Mouse (Mus musculus): Measurements from ENCODE around the gene Zfp36. TPM values are rescaled to one million over a fixed set of nuclear protein-coding genes. Genes with fewer than 3 reads are reported as not detected.

Gene Zfp36
- polyA plus RNA-seq, 1 experiment from 2014 or later, result 4.5 TPM

- WGBS, result 83% methylated on average over 3 of the region's 3 CpGs
- Histone ChIP-seq H3K36me3 (ENCODE audit: poor library complexity, severe bottlenecking) (peaks cover 7% of the 10 kb centered on the region), H3K4me3 (no peak overlapping the region)
Measured at GRCm38 (mm10) chr7:28347746-28348145, 32.3 kb downstream of the Zfp36 start.

GRCm38 (mm10) chr7:28344637-28345036 is 35.4 kb downstream of the Zfp36 start:
- no peak overlapping the region for H3K9ac ChIP-seq
- H3K27me3 ChIP-seq, result no peaks in the 10 kb centered on the region
- H3K4me1 ChIP-seq, result peaks cover 2% of the 10 kb centered on the region; the same call in 1 of the 2 replicates
- no peak overlapping the region for H3K4me2 ChIP-seq
- WGBS, result 7% methylated on average over 4 of the region's 4 CpGs
- H3K4me3 ChIP-seq, result no peak overlapping the region
- ATAC-seq, result peak; percentile 36; the same call in 1 of the 2 replicates
- no peak overlapping the region for H3K27ac ChIP-seq
- H3K9me3 ChIP-seq (replicated peaks), result no peaks in the 10 kb centered on the region
- H3K36me3 ChIP-seq (ENCODE audit: poor library complexity, severe bottlenecking), result no peaks in the 10 kb centered on the region

More at GRCm38 (mm10) chr7:28347746-28348145, 32.3 kb downstream of the Zfp36 start:
- Histone ChIP-seq H3K9me3 (replicated peaks) (no peaks in the 10 kb centered on the region), H3K4me1 (peaks cover 20% of the 10 kb centered on the region), H3K27me3 (no peaks in the 10 kb centered on the region), H3K9ac (0 out of 2 replicates have a peak overlapping the region, but pooled peaks have one; percentile 8), H3K4me2 (no peak overlapping the region), H3K27ac (no peak overlapping the region)
- no peak for ATAC-seq

- 45% methylated on average over 7 of the region's 7 CpGs for WGBS
- H3K27ac ChIP-seq, result no peak overlapping the region
- H3K27me3 ChIP-seq, result no peaks in the 10 kb centered on the region
- H3K4me3 ChIP-seq, result no peak overlapping the region
- peaks cover 14% of the 10 kb centered on the region for H3K4me1 ChIP-seq
- 0 out of 2 replicates have a peak, but pooled peaks cover under 1% of the 10 kb centered on the region for H3K36me3 ChIP-seq (ENCODE audit: poor library complexity, severe bottlenecking)
- no peak overlapping the region for H3K4me2 ChIP-seq
- no peaks in the 10 kb centered on the region for H3K9me3 ChIP-seq (replicated peaks)
- ATAC-seq, result no peak
- no peak overlapping the region for H3K9ac ChIP-seq
Measured at GRCm38 (mm10) chr7:28341381-28341780, 38.7 kb downstream of the Zfp36 start.

GRCm38 (mm10) chr7:28339213-28339917 is 40.7 kb downstream of the Zfp36 start:
- H3K9me3 ChIP-seq (replicated peaks), result no peaks in the 10 kb centered on the region
- peak overlapping the region; percentile 90 for H3K4me2 ChIP-seq
- ATAC-seq, result no peak
- H3K36me3 ChIP-seq (ENCODE audit: poor library complexity, severe bottlenecking), result peaks cover 11% of the 10 kb centered on the region
- H3K4me3 ChIP-seq, result peak overlapping the region; percentile 96
- H3K27me3 ChIP-seq, result no peaks in the 10 kb centered on the region
- peaks cover 22% of the 10 kb centered on the region for H3K4me1 ChIP-seq
- peak overlapping the region; percentile 84; the same call in 1 of the 2 replicates for H3K27ac ChIP-seq
- H3K9ac ChIP-seq, result peak overlapping the region; percentile 97
- 81% methylated on average over 19 of the region's 19 CpGs for WGBS

DNA sequence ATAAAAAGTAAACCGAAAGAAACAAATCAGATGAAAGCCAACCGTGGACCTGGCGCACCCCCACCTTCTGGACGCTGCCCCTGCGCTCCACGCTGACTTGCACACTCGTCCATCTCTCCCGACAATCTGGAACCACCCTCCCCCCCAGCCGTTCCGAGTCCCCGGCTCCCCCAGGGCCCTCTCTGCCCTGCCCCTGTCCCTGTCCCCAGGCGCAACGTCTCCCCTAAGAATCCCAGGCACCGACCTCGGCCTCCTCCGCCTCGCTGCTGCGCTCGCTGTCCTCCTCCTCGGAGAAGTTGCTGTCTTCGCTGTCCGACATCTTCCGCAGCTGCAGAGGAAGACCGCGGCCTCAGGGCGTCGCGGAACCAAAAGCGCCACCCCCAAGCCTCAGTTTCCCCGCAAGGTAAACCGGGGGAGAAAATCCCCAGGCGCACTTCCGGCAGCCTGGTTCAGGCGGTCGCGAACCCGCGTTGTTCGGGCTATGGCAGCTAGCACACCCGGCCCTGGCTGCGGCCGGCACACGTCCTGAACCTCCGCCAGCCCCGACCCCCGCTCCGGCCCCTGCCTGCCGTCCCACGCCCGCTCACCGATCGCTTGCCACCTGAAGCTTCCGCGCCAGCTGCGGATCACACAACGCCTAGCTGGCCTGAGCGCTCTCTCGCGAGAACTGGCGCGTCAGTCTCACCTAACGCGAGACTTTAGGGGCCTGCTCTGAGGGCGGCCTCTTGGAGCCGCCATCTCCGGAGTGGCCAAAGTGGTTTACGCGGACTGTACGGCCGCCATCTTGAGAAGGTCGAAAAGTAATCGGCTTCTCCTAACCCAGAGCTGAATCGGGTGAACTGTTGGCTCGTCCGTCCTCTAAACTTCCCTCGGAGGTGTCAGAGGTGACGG is 41.7 kb downstream of the Zfp36 start, which contains the start of gene Supt5:
TSS of gene Supt5 (minus strand) at position 639 of the 891 bp plus-strand sequence.
- ATAC-seq, result peak; percentile 99
- under 1% methylated on average over 77 of the region's 77 CpGs for WGBS

GRCm38 (mm10) chr7:28335471-28335870 is 44.6 kb downstream of the Zfp36 start:
- no peaks in the 10 kb centered on the region for H3K27me3 ChIP-seq
- 86% methylated on average over 2 of the region's 2 CpGs for WGBS
- no peak overlapping the region for H3K4me2 ChIP-seq
- no peaks in the 10 kb centered on the region for H3K9me3 ChIP-seq (replicated peaks)
- ATAC-seq, result no peak
- H3K4me1 ChIP-seq, result peaks cover 22% of the 10 kb centered on the region
- peaks cover 25% of the 10 kb centered on the region for H3K36me3 ChIP-seq (ENCODE audit: poor library complexity, severe bottlenecking)
- H3K9ac ChIP-seq, result 0 out of 2 replicates have a peak overlapping the region, but pooled peaks have one; percentile 13
- H3K27ac ChIP-seq, result no peak overlapping the region
- H3K4me3 ChIP-seq, result no peak overlapping the region

More for the DNA sequence above, 41.7 kb downstream of the Zfp36 start, which contains the start of gene Supt5:
- Histone ChIP-seq H3K27ac (peak within 1 kb of the TSS; percentile 84), H3K4me1 (peaks cover 22% of the 10 kb centered on the region), H3K36me3 (ENCODE audit: poor library complexity, severe bottlenecking) (peaks cover 11% of the 10 kb centered on the region), H3K27me3 (no peaks in the 10 kb centered on the region), H3K4me2 (peak within 1 kb of the TSS; percentile 90), H3K9me3 (replicated peaks) (no peaks in the 10 kb centered on the region), H3K9ac (peak within 1 kb of the TSS; percentile 97), H3K4me3 (peak within 1 kb of the TSS; percentile 96)

GRCm38 (mm10) chr7:28334534-28334933 is 45.5 kb downstream of the Zfp36 start:
- Histone ChIP-seq H3K4me1 (peaks cover 22% of the 10 kb centered on the region), H3K27me3 (no peaks in the 10 kb centered on the region), H3K9me3 (replicated peaks) (no peaks in the 10 kb centered on the region), H3K9ac (no peak overlapping the region), H3K4me3 (no peak overlapping the region), H3K27ac (no peak overlapping the region), H3K36me3 (ENCODE audit: poor library complexity, severe bottlenecking) (peaks cover 35% of the 10 kb centered on the region), H3K4me2 (no peak overlapping the region)
- no peak for ATAC-seq
- 97% methylated on average over 4 of the region's 4 CpGs for WGBS

GRCm38 (mm10) chr7:28328260-28328659 is 51.8 kb downstream of the Zfp36 start:
- 97% methylated on average over 2 of the region's 2 CpGs for WGBS
- Histone ChIP-seq H3K27me3 (no peaks in the 10 kb centered on the region), H3K36me3 (ENCODE audit: poor library complexity, severe bottlenecking) (peaks cover 87% of the 10 kb centered on the region)

More at GRCm38 (mm10) chr7:28328260-28328659, 51.8 kb downstream of the Zfp36 start:
- Histone ChIP-seq H3K4me3 (no peak overlapping the region), H3K4me1 (no peaks in the 10 kb centered on the region), H3K4me2 (no peak overlapping the region), H3K9ac (no peak overlapping the region), H3K27ac (no peak overlapping the region), H3K9me3 (replicated peaks) (no peaks in the 10 kb centered on the region)
- no peak for ATAC-seq

Other genes with a start within 250 kb of the Zfp36 start
- gene Fbl, start 210.5 kb downstream of the Zfp36 start, polyA plus RNA-seq (2015; fragmentation: Nextera tagmentation; extraction: Ambion mirVana), result 114 and 132 TPM in 2 replicates
- 14.0 and 14.3 TPM in 2 replicates for gene Dyrk1b, start 200.8 kb downstream of the Zfp36 start, polyA plus RNA-seq (2015; fragmentation: Nextera tagmentation; extraction: Ambion mirVana)
- gene Eid2, start 112.4 kb downstream of the Zfp36 start, polyA plus RNA-seq (2015; fragmentation: Nextera tagmentation; extraction: Ambion mirVana), result 3.3 TPM in 2 replicates
- 30.3 and 31.4 TPM in 2 replicates for gene Eid2b, start 102.5 kb downstream of the Zfp36 start, polyA plus RNA-seq (2015; fragmentation: Nextera tagmentation; extraction: Ambion mirVana)
- gene Selenov, start 89.1 kb downstream of the Zfp36 start, polyA plus RNA-seq (2015; fragmentation: Nextera tagmentation; extraction: Ambion mirVana), result 0.33 and 0.39 TPM in 2 replicates
- gene Dll3, start 78.0 kb downstream of the Zfp36 start, polyA plus RNA-seq (2015; fragmentation: Nextera tagmentation; extraction: Ambion mirVana), result 20.3 and 22.2 TPM in 2 replicates
- 168 and 179 TPM in 2 replicates for gene Timm50, start 68.2 kb downstream of the Zfp36 start, polyA plus RNA-seq (2015; fragmentation: Nextera tagmentation; extraction: Ambion mirVana)
- 93.4 and 102 TPM in 2 replicates for gene Supt5, start 41.5 kb downstream of the Zfp36 start, polyA plus RNA-seq (2015; fragmentation: Nextera tagmentation; extraction: Ambion mirVana)
- 644 and 704 TPM in 2 replicates for gene Rps16, start 29.6 kb downstream of the Zfp36 start, polyA plus RNA-seq (2015; fragmentation: Nextera tagmentation; extraction: Ambion mirVana)
- 43.1 and 50.0 TPM in 2 replicates for gene Plekhg2, start 7.7 kb downstream of the Zfp36 start, polyA plus RNA-seq (2015; fragmentation: Nextera tagmentation; extraction: Ambion mirVana)
- gene Med29, start 12.5 kb upstream of the Zfp36 start, polyA plus RNA-seq (2015; fragmentation: Nextera tagmentation; extraction: Ambion mirVana), result 49.3 and 51.5 TPM in 2 replicates
- 95.4 and 97.1 TPM in 2 replicates for gene Paf1, start 12.7 kb upstream of the Zfp36 start, polyA plus RNA-seq (2015; fragmentation: Nextera tagmentation; extraction: Ambion mirVana)
- gene Gmfg, start 57.2 kb upstream of the Zfp36 start, polyA plus RNA-seq (2015; fragmentation: Nextera tagmentation; extraction: Ambion mirVana), result 2.5 and 2.8 TPM in 2 replicates
- gene Lrfn1, start 71.7 kb upstream of the Zfp36 start, polyA plus RNA-seq (2015; fragmentation: Nextera tagmentation; extraction: Ambion mirVana), result 5.9 and 6.1 TPM in 2 replicates
- gene Ifnl2, start 130.2 kb upstream of the Zfp36 start, polyA plus RNA-seq (2015; fragmentation: Nextera tagmentation; extraction: Ambion mirVana), result not detected in 2 replicates
- not detected in 2 replicates for gene Ifnl3, start 142.6 kb upstream of the Zfp36 start, polyA plus RNA-seq (2015; fragmentation: Nextera tagmentation; extraction: Ambion mirVana)
- gene Sycn, start 160.6 kb upstream of the Zfp36 start, polyA plus RNA-seq (2015; fragmentation: Nextera tagmentation; extraction: Ambion mirVana), result not detected in 2 replicates
- not detected in 2 replicates for gene Nccrp1, start 167.0 kb upstream of the Zfp36 start, polyA plus RNA-seq (2015; fragmentation: Nextera tagmentation; extraction: Ambion mirVana)
- gene Samd4b, start 217.9 kb upstream of the Zfp36 start, polyA plus RNA-seq (2015; fragmentation: Nextera tagmentation; extraction: Ambion mirVana), result 20.0 and 20.5 TPM in 2 replicates
- 36.1 and 36.8 TPM in 2 replicates for gene Pak4, start 217.9 kb upstream of the Zfp36 start, polyA plus RNA-seq (2015; fragmentation: Nextera tagmentation; extraction: Ambion mirVana)